Mouse (Mus musculus) neural tube, embryonic 13.5 days (tissue): ENCODE data around the gene Vasp. TPM values are rescaled to one million over a fixed set of nuclear protein-coding genes. Genes with fewer than 3 reads are reported as not detected.
A peak's percentile ranks its signal among the peaks of the same experiment; 100 is the strongest.

Experiments
- ATAC-seq: fragments of 200-750 bp; cut with Nextera tagmentation; 2 replicates; pipeline ENCODE4 v1.8.0; 2017; ENCODE audit warnings: low read depth, mild to moderate bottlenecking, moderate TSS enrichment, moderate library complexity
- H3K27ac ChIP-seq: fragments of 300-500 bp; sonication (generic); replicated peaks from 2 replicates; pipeline ENCODE4 v1.5.1; 2015; ENCODE audit warnings: moderate library complexity, mild to moderate bottlenecking, inconsistent platforms
- H3K27me3 ChIP-seq: fragments of 300-500 bp; sonication (generic); 2 replicates; pipeline ENCODE4 v1.6.1; 2015; ENCODE audit warnings: mild to moderate bottlenecking, inconsistent platforms
- H3K36me3 ChIP-seq: fragments of 300-500 bp; sonication (generic); 2 replicates; pipeline ENCODE4 v1.6.1; 2015; ENCODE audit warnings: mild to moderate bottlenecking, inconsistent platforms
- H3K4me1 ChIP-seq: fragments of 300-500 bp; sonication (generic); replicated peaks from 2 replicates; pipeline ENCODE4 v1.6.1; 2015; ENCODE audit warnings: inconsistent platforms
- H3K4me2 ChIP-seq: fragments of 300-500 bp; sonication (generic); 2 replicates; pipeline ENCODE4 v1.6.1; 2015; ENCODE audit warnings: inconsistent platforms, mild to moderate bottlenecking, moderate library complexity
- H3K4me3 ChIP-seq: fragments of 300-500 bp; sonication (generic); 2 replicates; pipeline ENCODE4 v1.5.1; 2015; ENCODE audit warnings: mild to moderate bottlenecking, inconsistent platforms
- H3K9ac ChIP-seq: fragments of 300-500 bp; sonication (generic); 2 replicates; pipeline ENCODE4 v1.6.1; 2015; ENCODE audit warnings: moderate library complexity, mild to moderate bottlenecking, inconsistent platforms
- H3K9me3 ChIP-seq: fragments of 300-500 bp; sonication (generic); 2 replicates; pipeline ENCODE4 v1.6.1; 2016; ENCODE audit warnings: inconsistent platforms
- WGBS: fragments of 180-500 bp; shearing (Covaris S2); methylation state at CpG from one replicate; pipeline ENCODE4 v1.1.7; 2015; 5-methylcytosine and 5-hydroxymethylcytosine counted together
- polyA plus RNA-seq: library from polyadenylated mRNA; unstranded; fragments of >200 nt; fragmentation: Nextera tagmentation; extraction: Ambion mirVana; gene quantifications from 2 replicates; pipeline ENCODE4 v1.2.1, GENCODE M21; 2015

Gene Vasp
- polyA plus RNA-seq, 1 experiment from 2014 or later: 41.2 TPM

GRCm38 (mm10) chr7:19308454-19309277, 37.0 kb upstream of the Vasp start:
- peaks cover 59% of the 10 kb centered on the region for H3K27me3 ChIP-seq
- no peaks in the 10 kb centered on the region for H3K36me3 ChIP-seq
- peaks cover 43% of the 10 kb centered on the region for H3K4me1 ChIP-seq
- ATAC-seq: peak; percentile 88
- under 1% methylated on average over 58 of the region's 58 CpGs for WGBS
- H3K9me3 ChIP-seq: no peaks in the 10 kb centered on the region
- H3K27ac ChIP-seq: peak overlapping the region; percentile 76
- peak overlapping the region; percentile 63 for H3K9ac ChIP-seq
- peak overlapping the region; percentile 96 for H3K4me2 ChIP-seq
- H3K4me3 ChIP-seq: peak overlapping the region; percentile 61

GRCm38 (mm10) chr7:19307739-19308453, 36.3 kb upstream of the Vasp start:
- H3K4me1 ChIP-seq: peaks cover 45% of the 10 kb centered on the region
- peak overlapping the region; percentile 63 for H3K9ac ChIP-seq
- peak overlapping the region; percentile 76 for H3K27ac ChIP-seq
- ATAC-seq: peak; percentile 68
- H3K27me3 ChIP-seq: peaks cover 61% of the 10 kb centered on the region
- no peaks in the 10 kb centered on the region for H3K36me3 ChIP-seq
- WGBS: 4% methylated on average over 18 of the region's 18 CpGs
- H3K4me3 ChIP-seq: peak overlapping the region; percentile 61
- peak overlapping the region; percentile 96 for H3K4me2 ChIP-seq
- H3K9me3 ChIP-seq: no peaks in the 10 kb centered on the region

GRCm38 (mm10) chr7:19306819-19307738, 35.5 kb upstream of the Vasp start:
- peak overlapping the region; percentile 96 for H3K4me2 ChIP-seq
- H3K4me1 ChIP-seq: peaks cover 47% of the 10 kb centered on the region
- no peaks in the 10 kb centered on the region for H3K9me3 ChIP-seq
- H3K27me3 ChIP-seq: peaks cover 65% of the 10 kb centered on the region
- no peak overlapping the region for H3K9ac ChIP-seq
- H3K27ac ChIP-seq: no peak overlapping the region
- 0 out of 2 replicates have a peak overlapping the region, but pooled peaks have one; percentile 1 for H3K4me3 ChIP-seq
- WGBS: 61% methylated on average over 25 of the region's 25 CpGs
- no peak for ATAC-seq
- H3K36me3 ChIP-seq: no peaks in the 10 kb centered on the region

GRCm38 (mm10) chr7:19305796-19306765, 34.5 kb upstream of the Vasp start:
- Histone ChIP-seq H3K4me3 (no peak overlapping the region), H3K27me3 (peaks cover 63% of the 10 kb centered on the region), H3K27ac (no peak overlapping the region), H3K36me3 (no peaks in the 10 kb centered on the region), H3K9ac (no peak overlapping the region), H3K4me2 (no peak overlapping the region), H3K4me1 (peaks cover 57% of the 10 kb centered on the region), H3K9me3 (no peaks in the 10 kb centered on the region)
- no peak for ATAC-seq
- 49% methylated on average over 16 of the region's 16 CpGs for WGBS

- WGBS: 13% methylated on average over 6 of the region's 6 CpGs
- H3K27me3 ChIP-seq: peaks cover 61% of the 10 kb centered on the region
- H3K4me3 ChIP-seq: no peak overlapping the region
Measured at GRCm38 (mm10) chr7:19305413-19305735, 33.8 kb upstream of the Vasp start.

GRCm38 (mm10) chr7:19304501-19305412, 33.1 kb upstream of the Vasp start:
- peak overlapping the region; percentile 47 for H3K4me2 ChIP-seq
- peak overlapping the region; percentile 26 for H3K4me3 ChIP-seq
- 2% methylated on average over 48 of the region's 48 CpGs for WGBS
- H3K27ac ChIP-seq: no peak overlapping the region
- ATAC-seq: no peak
- peak overlapping the region; percentile 53 for H3K9ac ChIP-seq
- no peaks in the 10 kb centered on the region for H3K9me3 ChIP-seq
- peaks cover 61% of the 10 kb centered on the region for H3K27me3 ChIP-seq
- H3K4me1 ChIP-seq: peaks cover 54% of the 10 kb centered on the region
- no peaks in the 10 kb centered on the region for H3K36me3 ChIP-seq

More at GRCm38 (mm10) chr7:19305413-19305735, 33.8 kb upstream of the Vasp start:
- no peaks in the 10 kb centered on the region for H3K9me3 ChIP-seq
- peak overlapping the region; percentile 53 for H3K9ac ChIP-seq
- H3K27ac ChIP-seq: no peak overlapping the region
- ATAC-seq: no peak
- no peaks in the 10 kb centered on the region for H3K36me3 ChIP-seq
- no peak overlapping the region for H3K4me2 ChIP-seq
- H3K4me1 ChIP-seq: peaks cover 55% of the 10 kb centered on the region

- Histone ChIP-seq H3K4me2 (peak overlapping the region; percentile 47), H3K9me3 (no peaks in the 10 kb centered on the region), H3K4me3 (peak overlapping the region; percentile 26), H3K9ac (peak overlapping the region; percentile 53; the same call in 1 of the 2 replicates), H3K36me3 (no peaks in the 10 kb centered on the region), H3K27me3 (peaks cover 61% of the 10 kb centered on the region), H3K27ac (no peak overlapping the region), H3K4me1 (peaks cover 44% of the 10 kb centered on the region)
- 2% methylated on average over 16 of the region's 16 CpGs for WGBS
- ATAC-seq: no peak
Measured at GRCm38 (mm10) chr7:19303770-19304169, 32.2 kb upstream of the Vasp start.

- no peak overlapping the region for H3K4me2 ChIP-seq
- H3K9ac ChIP-seq: no peak overlapping the region
- WGBS: 71% methylated on average over 12 of the region's 12 CpGs
- no peak overlapping the region for H3K27ac ChIP-seq
- H3K36me3 ChIP-seq: no peaks in the 10 kb centered on the region
- no peak overlapping the region for H3K4me3 ChIP-seq
- no peak for ATAC-seq
- no peaks in the 10 kb centered on the region for H3K9me3 ChIP-seq
- peaks cover 61% of the 10 kb centered on the region for H3K27me3 ChIP-seq
- H3K4me1 ChIP-seq: peaks cover 40% of the 10 kb centered on the region
Measured at GRCm38 (mm10) chr7:19303046-19303305, 31.4 kb upstream of the Vasp start.

- Histone ChIP-seq H3K4me3 (peak overlapping the region; percentile 47), H3K9ac (peak overlapping the region; percentile 62), H3K27me3 (peaks cover 61% of the 10 kb centered on the region), H3K4me2 (peak overlapping the region; percentile 62), H3K36me3 (no peaks in the 10 kb centered on the region), H3K4me1 (peaks cover 35% of the 10 kb centered on the region), H3K27ac (no peak overlapping the region), H3K9me3 (no peaks in the 10 kb centered on the region)
- 49% methylated on average over 13 of the region's 13 CpGs for WGBS
- no peak for ATAC-seq
Measured at GRCm38 (mm10) chr7:19302264-19303045, 30.8 kb upstream of the Vasp start.
